Mouse (Mus musculus) lung, postnatal 0 days (tissue): ENCODE data around the gene I830077J02Rik. TPM values are rescaled to one million over a fixed set of nuclear protein-coding genes. Genes with fewer than 3 reads are reported as not detected.
A peak's percentile ranks its signal among the peaks of the same experiment; 100 is the strongest.

Source experiments
- ATAC-seq: fragments of 200-750 bp; cut with Nextera tagmentation; 2 replicates; pipeline ENCODE4 v1.8.0; 2017; ENCODE audit warnings: moderate library complexity
- DNase-seq: peaks from one replicate; pipeline ENCODE4 v3.0.0-alpha.2; 2016; ENCODE audit warnings: low spot score
- H3K27ac ChIP-seq: fragments of 300-500 bp; sonication (generic); 2 replicates; pipeline ENCODE4 v1.5.1; 2014; ENCODE audit warnings: antibody characterized with exemption, mild to moderate bottlenecking, low read length, mixed read lengths
- H3K27me3 ChIP-seq: fragments of 300-500 bp; sonication (generic); replicated peaks from 2 replicates; pipeline ENCODE4 v1.6.1; 2014; ENCODE audit warnings: low read length, mixed read lengths; ENCODE audit not compliant: insufficient read depth
- H3K36me3 ChIP-seq: fragments of 300-500 bp; sonication (generic); 2 replicates; pipeline ENCODE4 v1.6.1; 2014; ENCODE audit warnings: low read length, mixed read lengths; ENCODE audit not compliant: insufficient read depth
- H3K4me1 ChIP-seq: fragments of 300-500 bp; sonication (generic); 2 replicates; pipeline ENCODE4 v1.6.1; 2014; ENCODE audit warnings: antibody characterized with exemption, low read depth, low read length, mixed read lengths; ENCODE audit not compliant: insufficient read depth
- H3K4me2 ChIP-seq: fragments of 300-500 bp; sonication (generic); replicated peaks from 2 replicates; pipeline ENCODE4 v1.6.1; 2014; ENCODE audit warnings: low read depth, mild to moderate bottlenecking, low read length, moderate library complexity, mixed read lengths
- H3K4me3 ChIP-seq: fragments of 300-500 bp; sonication (generic); 2 replicates; pipeline ENCODE4 v1.5.1; 2014; ENCODE audit warnings: low read depth, low read length
- H3K9ac ChIP-seq: fragments of 300-500 bp; sonication (generic); replicated peaks from 2 replicates; pipeline ENCODE4 v1.6.1; 2014; ENCODE audit warnings: low read depth, mild to moderate bottlenecking
- H3K9me3 ChIP-seq: fragments of 300-500 bp; sonication (generic); 2 replicates; pipeline ENCODE4 v1.6.1; 2016; ENCODE audit warnings: low read length, mixed read lengths
- CTCF ChIP-seq: IDR thresholded peaks from 2 replicates; pipeline ENCODE4 v1.5.1; 2016; ENCODE audit warnings: antibody characterized with exemption, mild to moderate bottlenecking
- EP300 ChIP-seq: IDR thresholded peaks from 2 replicates; pipeline ENCODE4 v1.6.1; 2016; ENCODE audit warnings: antibody characterized with exemption, mild to moderate bottlenecking, control low read depth
- WGBS: fragments of 180-500 bp; shearing (Covaris S2); extraction: QIAGEN DNeasy Blood & Tissue Kit; methylation state at CpG from one replicate; pipeline ENCODE4 v1.1.7; 2014; 5-methylcytosine and 5-hydroxymethylcytosine counted together
- polyA plus RNA-seq: library from polyadenylated mRNA; unstranded; fragments of >200 nt; fragmentation: Nextera tagmentation; extraction: Ambion mirVana; gene quantifications from 2 replicates; pipeline ENCODE4 v1.2.1, GENCODE M21; 2015

The I830077J02Rik gene
- polyA plus RNA-seq, 1 experiment from 2014 or later: 1.9 TPM

GRCm38 (mm10) chr3:105882105-105882504, 50.4 kb downstream of the I830077J02Rik start:
- WGBS: 88% methylated on average over 7 of the region's 7 CpGs
- DNase-seq: no peak
- TF ChIP-seq EP300: no peak
- no peak for TF ChIP-seq CTCF

DNA sequence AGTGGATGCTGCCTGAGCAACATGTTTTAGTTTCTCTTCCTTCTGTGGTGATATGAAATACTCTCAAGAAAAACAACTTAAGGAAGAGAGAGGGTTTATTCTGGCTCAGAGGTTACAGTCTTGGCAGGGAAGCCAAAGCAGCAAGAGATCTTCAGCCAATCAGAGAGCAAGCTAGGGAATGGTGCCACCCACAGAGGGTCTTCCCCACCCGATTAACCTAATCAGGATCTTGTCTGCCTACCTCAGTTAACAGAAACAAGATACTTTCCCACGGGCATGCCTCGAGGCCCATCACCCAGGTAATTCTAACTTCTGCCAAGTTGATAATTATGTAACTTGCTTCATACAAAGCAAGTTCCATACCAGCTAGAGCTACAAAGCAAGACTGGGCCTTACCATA, 52.0 kb downstream of the I830077J02Rik start:
- ATAC-seq: no peak
- no peak overlapping the region for H3K4me3 ChIP-seq
- DNase-seq: no peak
- H3K4me2 ChIP-seq: no peak overlapping the region
- no peak for TF ChIP-seq EP300
- TF ChIP-seq CTCF: no peak
- no peaks in the 10 kb centered on the region for H3K9me3 ChIP-seq
- no peaks in the 10 kb centered on the region; the same call in 1 of the 2 replicates for H3K4me1 ChIP-seq
- no peaks in the 10 kb centered on the region for H3K27me3 ChIP-seq
- 56% methylated on average over 3 of the region's 3 CpGs for WGBS
- H3K27ac ChIP-seq: no peak overlapping the region
- H3K36me3 ChIP-seq: no peaks in the 10 kb centered on the region
- no peak overlapping the region for H3K9ac ChIP-seq

More at GRCm38 (mm10) chr3:105882105-105882504, 50.4 kb downstream of the I830077J02Rik start:
- Histone ChIP-seq H3K4me3 (no peak overlapping the region), H3K9ac (no peak overlapping the region), H3K27ac (no peak overlapping the region), H3K4me1 (no peaks in the 10 kb centered on the region; the same call in 1 of the 2 replicates), H3K9me3 (no peaks in the 10 kb centered on the region), H3K36me3 (no peaks in the 10 kb centered on the region), H3K27me3 (no peaks in the 10 kb centered on the region), H3K4me2 (no peak overlapping the region)
- ATAC-seq: no peak

DNA sequence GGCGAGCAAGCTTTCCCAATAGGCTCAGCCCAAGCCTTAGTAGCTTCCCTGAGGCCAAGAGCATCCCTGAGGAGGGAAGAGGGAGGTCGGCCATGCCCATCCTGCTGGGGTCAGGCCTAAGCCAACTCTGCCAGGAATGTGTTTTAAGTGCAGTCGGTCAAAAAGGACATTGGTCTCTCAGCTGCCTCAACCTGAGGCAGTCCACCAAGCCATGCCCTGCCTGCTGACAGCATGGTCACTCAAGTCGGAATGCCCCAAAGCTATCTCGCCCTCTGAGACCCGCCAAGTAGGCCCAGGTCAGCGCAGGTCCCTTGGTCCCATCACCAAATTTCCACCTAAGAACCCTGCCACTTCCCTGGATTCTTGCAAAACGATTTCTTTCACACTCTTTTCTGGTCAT, 53.7 kb downstream of the I830077J02Rik start:
- Histone ChIP-seq H3K36me3 (no peaks in the 10 kb centered on the region), H3K4me2 (no peak overlapping the region), H3K27me3 (no peaks in the 10 kb centered on the region), H3K9me3 (no peaks in the 10 kb centered on the region), H3K9ac (no peak overlapping the region), H3K4me3 (no peak overlapping the region), H3K4me1 (no peaks in the 10 kb centered on the region; the same call in 1 of the 2 replicates), H3K27ac (no peak overlapping the region)
- no peak for DNase-seq
- ATAC-seq: no peak
- TF ChIP-seq CTCF (no peak), EP300 (no peak)
- 84% methylated on average over 8 of the region's 8 CpGs for WGBS

DNA sequence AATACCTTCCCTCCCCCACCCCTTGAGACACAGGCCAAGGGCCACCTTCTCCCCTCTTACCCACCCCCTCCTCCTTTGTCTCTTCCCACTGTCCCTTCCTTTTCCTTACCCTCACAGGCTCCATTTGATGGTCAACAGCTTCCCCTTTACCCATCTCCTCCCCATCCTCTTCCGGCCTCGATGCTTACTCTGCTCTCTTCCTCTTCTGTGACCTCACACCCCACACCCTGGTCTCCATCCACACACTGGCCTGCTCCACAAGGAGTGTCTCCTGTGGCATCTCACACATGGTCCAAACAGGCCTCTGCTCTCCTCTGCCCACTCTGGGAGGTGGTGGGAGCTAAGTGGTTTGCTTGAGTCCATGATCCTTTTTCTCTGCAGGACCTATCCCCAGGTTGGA, 54.5 kb downstream of the I830077J02Rik start:
- WGBS: 59% methylated on average over 2 of the region's 2 CpGs
- DNase-seq (peak; percentile 48), ATAC-seq (peak; percentile 84)
- Histone ChIP-seq H3K9ac (no peak overlapping the region), H3K4me3 (no peak overlapping the region), H3K4me1 (no peaks in the 10 kb centered on the region; the same call in 1 of the 2 replicates), H3K27ac (peak overlapping the region; percentile 59), H3K9me3 (no peaks in the 10 kb centered on the region), H3K4me2 (no peak overlapping the region), H3K27me3 (no peaks in the 10 kb centered on the region), H3K36me3 (no peaks in the 10 kb centered on the region)
- TF ChIP-seq EP300 (no peak), CTCF (no peak)

- Histone ChIP-seq H3K4me3 (no peak overlapping the region), H3K9me3 (no peaks in the 10 kb centered on the region), H3K4me1 (peaks cover 3% of the 10 kb centered on the region; the same call in 1 of the 2 replicates), H3K27ac (no peak overlapping the region), H3K27me3 (no peaks in the 10 kb centered on the region), H3K4me2 (no peak overlapping the region), H3K36me3 (no peaks in the 10 kb centered on the region), H3K9ac (no peak overlapping the region)
- peak; percentile 84 for ATAC-seq
- TF ChIP-seq CTCF: no peak
- peak; percentile 97 for TF ChIP-seq EP300
- 54% methylated on average over 6 of the region's 6 CpGs for WGBS
- peak; percentile 61 for DNase-seq
Observed at GRCm38 (mm10) chr3:105877252-105877803, 55.1 kb downstream of the I830077J02Rik start.

GRCm38 (mm10) chr3:105876022-105876421, 56.4 kb downstream of the I830077J02Rik start:
- ATAC-seq (no peak), DNase-seq (no peak)
- Histone ChIP-seq H3K27me3 (no peaks in the 10 kb centered on the region), H3K4me2 (no peak overlapping the region), H3K4me1 (peaks cover 7% of the 10 kb centered on the region; the same call in 1 of the 2 replicates), H3K9ac (no peak overlapping the region), H3K36me3 (no peaks in the 10 kb centered on the region), H3K27ac (no peak overlapping the region), H3K4me3 (no peak overlapping the region), H3K9me3 (no peaks in the 10 kb centered on the region)
- TF ChIP-seq EP300 (no peak), CTCF (no peak)
- 67% methylated on average over 5 of the region's 5 CpGs for WGBS

Other genes with a start within 250 kb of the I830077J02Rik start
- gene Ddx20, start 245.1 kb downstream of the I830077J02Rik start, polyA plus RNA-seq: 15.0 and 16.2 TPM in 2 replicates
- gene Inka2, start 228.1 kb downstream of the I830077J02Rik start, polyA plus RNA-seq: 2.7 and 3.9 TPM in 2 replicates
- 166 and 190 TPM in 2 replicates for gene Rap1a, start 131.3 kb downstream of the I830077J02Rik start, polyA plus RNA-seq
- 0.82 and 0.89 TPM in 2 replicates for gene Adora3, start 61.8 kb downstream of the I830077J02Rik start, polyA plus RNA-seq
- gene Tmigd3, start 61.8 kb downstream of the I830077J02Rik start, polyA plus RNA-seq: 1.5 and 1.6 TPM in 2 replicates
- gene Wdr77, start 26.7 kb upstream of the I830077J02Rik start, polyA plus RNA-seq: 45.9 and 50.0 TPM in 2 replicates
- gene Atp5f1, start 27.4 kb upstream of the I830077J02Rik start, polyA plus RNA-seq: 352 and 364 TPM in 2 replicates
- gene Ovgp1, start 41.0 kb upstream of the I830077J02Rik start, polyA plus RNA-seq: 0.95 and 1.0 TPM in 2 replicates
- gene Pifo, start 82.0 kb upstream of the I830077J02Rik start, polyA plus RNA-seq: 18.5 and 23.0 TPM in 2 replicates
- 0.20 and 0.30 TPM in 2 replicates for gene Chil5, start 100.2 kb upstream of the I830077J02Rik start, polyA plus RNA-seq
- 47.1 and 69.6 TPM in 2 replicates for gene Chia1, start 180.6 kb upstream of the I830077J02Rik start, polyA plus RNA-seq
- gene Chil3, start 234.9 kb upstream of the I830077J02Rik start, polyA plus RNA-seq: 19.2 and 19.4 TPM in 2 replicates